Mouse (Mus musculus): ENCODE data around the gene Trim8. TPM values are rescaled to one million over a fixed set of nuclear protein-coding genes. Genes with fewer than 3 reads are reported as not detected.

Trim8 gene
- total RNA-seq (2012; rRNA removed), result 11.0 and 12.0 TPM in 2 replicates
- total RNA-seq (2014; rRNA removed), result 3.7 and 4.4 TPM in 2 replicates
- 23.3 and 24.9 TPM in 2 replicates for polyA plus RNA-seq (2012; ENCODE audit: insufficient read length, low read depth)

DNA sequence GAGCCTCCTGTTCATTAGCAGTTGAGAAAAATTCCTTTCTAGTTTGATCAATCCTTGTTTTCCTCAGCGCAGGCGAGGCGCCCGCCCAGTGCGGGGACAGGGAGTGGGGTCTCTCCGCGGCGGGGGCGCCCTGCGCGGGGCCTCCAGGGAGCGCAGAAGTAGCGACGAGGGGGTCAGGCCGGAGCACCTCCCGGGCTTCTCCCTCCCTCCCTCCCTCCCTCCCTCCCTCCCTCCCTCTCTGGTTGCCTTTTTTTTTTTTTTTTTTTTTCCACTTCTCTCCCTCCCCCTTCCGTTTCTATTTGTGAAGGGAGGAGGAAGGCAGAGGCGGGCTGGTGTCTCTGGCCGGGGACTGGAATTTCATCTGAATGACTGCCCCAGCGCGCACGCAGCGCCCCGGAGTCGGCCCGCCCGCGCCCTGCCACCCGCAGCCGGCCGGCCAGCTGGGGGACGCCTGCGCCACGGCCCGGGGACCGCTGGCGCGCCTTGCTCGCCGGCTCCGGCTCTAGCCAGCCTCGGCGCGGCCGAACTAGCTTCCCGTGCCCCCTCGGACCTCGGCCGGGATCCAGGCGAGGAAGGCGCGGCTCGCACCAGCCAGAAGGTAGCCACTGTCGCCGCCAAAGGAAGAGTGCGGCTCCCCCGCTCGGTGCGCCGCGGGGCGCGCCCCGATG is at the start of gene Trim8:
Trim8 (plus strand) TSS at position 302 of the 668 bp plus-strand sequence.
- no peaks in the 10 kb centered on the region for H3K27me3 ChIP-seq (replicated peaks)
- peaks cover 0 to 22% of the 10 kb centered on the region in 2 experiments for H3K36me3 ChIP-seq (replicated peaks in 1 of 2; ENCODE audit: control insufficient read depth in 1 of 2, insufficient read depth in 1 of 2, low read length in 1 of 2)
- H3K9me3 ChIP-seq (replicated peaks; ENCODE audit: low read length), result no peaks in the 10 kb centered on the region
- TF ChIP-seq BHLHE40 (IDR thresholded peaks at IDR 0.05; ENCODE audit: low read depth, low read length), result no peak
- TF ChIP-seq TBP (conservative IDR thresholded peaks at IDR 0.05; ENCODE audit: low read depth, low read length), result no peak
- TF ChIP-seq CHD1 (IDR thresholded peaks at IDR 0.05; ENCODE audit: low read depth, low read length), result no peak
- 0 out of 2 replicates have a peak, but pooled peaks have one; percentile 14 for TF ChIP-seq CHD2 (IDR thresholded peaks at IDR 0.05; ENCODE audit: low read length)
- TF ChIP-seq JUND (conservative IDR thresholded peaks at IDR 0.05; ENCODE audit: low read depth, low read length), result no peak
- TF ChIP-seq USF2 (conservative IDR thresholded peaks at IDR 0.05; ENCODE audit: low read depth, low read length), result no peak
- no peak for TF ChIP-seq E2F4 (IDR thresholded peaks at IDR 0.05; ENCODE audit: insufficient replicate concordance, low read depth, low read length)
- TF ChIP-seq UBTF (IDR thresholded peaks at IDR 0.05; ENCODE audit: low read depth, low read length), result peak; percentile 27
- TF ChIP-seq POLR2A (IDR thresholded peaks at IDR 0.05; ENCODE audit: low read depth, low read length), result peak; percentile 37; the same call in 1 of the 2 replicates
- TF ChIP-seq NRF1 (IDR thresholded peaks at IDR 0.05; ENCODE audit: low read depth, low read length), result no peak
- peak; percentile 91 for TF ChIP-seq ZNF384 (IDR thresholded peaks at IDR 0.05; ENCODE audit: low read depth, low read length)
- no peak for TF ChIP-seq ZKSCAN1 (IDR thresholded peaks at IDR 0.05; ENCODE audit: borderline replicate concordance, low read depth, low read length)
- peak within 1 kb of the TSS; percentile 98 for H3K9ac ChIP-seq (ENCODE audit: insufficient read depth, low read depth)
- in situ Hi-C loops (cut with MboI; ENCODE audit: low pct_ligation_motif_present, low pct_unique_long_range_greater_than_20kb, low sequenced_read_pairs) (no loop called here), dilution Hi-C loops (cut with MboI; ENCODE audit: extremely low pct_ligation_motif_present, extremely low pct_unique_long_range_greater_than_20kb, low sequenced_read_pairs) (no loop called here)
- peak; percentile 69 for DNase-seq (ENCODE audit: extremely low read depth)
- peak within 1 kb of the TSS; percentile 82 to 95 (median 93) for H3K4me3 ChIP-seq (replicated peaks in 1 of 3; ENCODE audit: low read depth in 2 of 3, low read length in 2 of 3, poor library complexity in 1 of 3)
- peak within 1 kb of the TSS; percentile 96 for H3K27ac ChIP-seq (ENCODE audit: insufficient read depth, low read depth)
- peaks cover 41% of the 10 kb centered on the region for H3K79me2 ChIP-seq (replicated peaks; ENCODE audit: control insufficient read depth, extremely low read depth, insufficient read depth, poor library complexity, severe bottlenecking)
- peak within 1 kb of the TSS; percentile 60 for H3K4me2 ChIP-seq (ENCODE audit: insufficient read depth, low read depth, poor library complexity, severe bottlenecking)
- peaks cover 2 to 18% of the 10 kb centered on the region in 2 experiments; a peak in 3 of 4 replicates for H3K4me1 ChIP-seq (ENCODE audit: control insufficient read depth in 1 of 2, insufficient read depth in 2 of 2)

DNA sequence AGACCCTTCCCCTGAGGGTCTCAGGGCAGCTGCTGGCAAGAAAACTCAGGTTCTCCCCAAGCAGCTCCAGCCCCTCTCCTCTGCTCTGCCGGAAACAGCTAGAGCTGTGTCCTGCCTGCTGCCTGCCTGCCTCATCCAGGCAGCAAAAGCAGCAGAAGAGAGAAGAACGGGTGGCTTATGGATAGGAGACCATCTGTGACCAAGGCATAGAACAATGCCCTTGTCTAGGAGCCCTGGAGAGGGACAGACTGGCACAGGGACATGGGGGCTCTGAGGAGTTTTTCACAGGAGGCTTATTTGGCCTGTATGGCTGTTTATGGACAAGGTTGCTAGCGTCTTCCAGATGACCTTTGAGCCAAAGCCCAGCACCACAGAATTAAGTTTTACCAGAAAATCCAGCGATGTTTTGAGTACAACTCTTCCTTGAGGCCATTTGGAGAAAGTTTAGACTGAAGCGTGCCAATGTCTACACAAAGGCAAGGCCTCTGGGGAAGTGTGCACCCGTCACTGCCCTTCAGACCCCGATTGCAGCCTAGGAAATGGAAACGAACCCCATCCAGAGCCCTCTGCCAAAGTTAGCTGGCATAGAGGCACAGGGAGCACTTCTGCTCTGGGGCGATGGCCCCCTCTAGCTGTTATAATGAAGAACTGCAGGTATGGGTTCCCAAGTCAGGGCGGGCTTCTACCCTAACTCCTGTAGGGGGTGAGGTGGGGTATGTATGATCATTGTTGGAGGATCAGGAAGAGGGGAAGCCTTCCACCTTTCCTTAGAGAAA is 49.3 kb upstream of the Trim8 start:
- dilution Hi-C loops (cut with MboI; ENCODE audit: extremely low pct_ligation_motif_present, extremely low pct_unique_long_range_greater_than_20kb, low sequenced_read_pairs) (no loop called here), in situ Hi-C loops (cut with MboI; ENCODE audit: low pct_ligation_motif_present, low pct_unique_long_range_greater_than_20kb, low sequenced_read_pairs) (no loop called here)
- H3K9ac ChIP-seq (ENCODE audit: insufficient read depth, low read depth), result no peak overlapping the region
- TF ChIP-seq POLR2AphosphoS2 (IDR thresholded peaks at IDR 0.05; ENCODE audit: low read depth, low read length) (no peak), RAD21 (IDR thresholded peaks at IDR 0.05; ENCODE audit: low read depth, low read length) (peak; percentile 71), MAZ (IDR thresholded peaks at IDR 0.05; ENCODE audit: low read depth, low read length) (no peak), MAX (IDR thresholded peaks at IDR 0.05; ENCODE audit: low read length) (no peak), ETS1 (conservative IDR thresholded peaks at IDR 0.05; ENCODE audit: low read depth, low read length) (no peak), SMC3 (IDR thresholded peaks at IDR 0.05; ENCODE audit: low read depth, low read length) (peak; percentile 64), CTCF (conservative IDR thresholded peaks at IDR 0.05 in 1 of 2, IDR thresholded peaks at IDR 0.05 in 1 of 2; ENCODE audit: low read depth in 2 of 2, low read length in 2 of 2) (peak; percentile 72 to 85), ZNF384 (IDR thresholded peaks at IDR 0.05; ENCODE audit: low read depth, low read length) (no peak), EP300 (IDR thresholded peaks at IDR 0.05; ENCODE audit: low read length) (no peak)
- DNase-seq (ENCODE audit: extremely low read depth), result peak; percentile 59
- peaks cover 0 to 20% of the 10 kb centered on the region in 2 experiments; a peak in 3 of 4 replicates for H3K4me1 ChIP-seq (ENCODE audit: control insufficient read depth in 1 of 2, insufficient read depth in 2 of 2)
- H3K4me2 ChIP-seq (ENCODE audit: insufficient read depth, low read depth, poor library complexity, severe bottlenecking), result no peak overlapping the region
- no peaks in the 10 kb centered on the region for H3K27me3 ChIP-seq (replicated peaks)
- H3K9me3 ChIP-seq (replicated peaks; ENCODE audit: low read length), result no peaks in the 10 kb centered on the region
- no peak overlapping the region for H3K27ac ChIP-seq (ENCODE audit: insufficient read depth, low read depth)
- no peaks in the 10 kb centered on the region for H3K79me2 ChIP-seq (replicated peaks; ENCODE audit: control insufficient read depth, extremely low read depth, insufficient read depth, poor library complexity, severe bottlenecking)
- peaks cover 35 to 90% of the 10 kb centered on the region in 2 experiments for H3K36me3 ChIP-seq (replicated peaks in 1 of 2; ENCODE audit: control insufficient read depth in 1 of 2, insufficient read depth in 1 of 2, low read length in 1 of 2)
- no peak overlapping the region for H3K4me3 ChIP-seq (replicated peaks in 1 of 3; ENCODE audit: low read depth in 2 of 3, low read length in 2 of 3, poor library complexity in 1 of 3)
